Mouse (Mus musculus): Measurements from ENCODE around the gene Gsta4.
"Not testable (repeated sequence)": the region's sequence is repeated elsewhere in the genome, so short reads cannot be mapped to it uniquely, and the experiment has no call there.

The Gsta4 gene

GRCm38 (mm10) chr9:78233121-78233695, 50.6 kb downstream of the Gsta4 start:
- not testable (repeated sequence) for DNase-seq

- not testable (repeated sequence) for DNase-seq
Observed at GRCm38 (mm10) chr9:78255683-78256470, 73.3 kb downstream of the Gsta4 start.

- DNase-seq = not testable (repeated sequence)
Observed at GRCm38 (mm10) chr9:78256914-78257313, 74.3 kb downstream of the Gsta4 start, which contains the start of gene Gm3776. TSS of gene Gm3776 (plus strand) at chr9:78257129.

All from lung, postnatal 14 days (tissue).